Mouse (Mus musculus): ENCODE data around the gene Slc7a6os. TPM values are rescaled to one million over a fixed set of nuclear protein-coding genes. Genes with fewer than 3 reads are reported as not detected.

Slc7a6os gene
- polyA plus RNA-seq (2015; fragmentation: Nextera tagmentation; extraction: Ambion mirVana), result 33.4 and 36.0 TPM in 2 replicates

DNA sequence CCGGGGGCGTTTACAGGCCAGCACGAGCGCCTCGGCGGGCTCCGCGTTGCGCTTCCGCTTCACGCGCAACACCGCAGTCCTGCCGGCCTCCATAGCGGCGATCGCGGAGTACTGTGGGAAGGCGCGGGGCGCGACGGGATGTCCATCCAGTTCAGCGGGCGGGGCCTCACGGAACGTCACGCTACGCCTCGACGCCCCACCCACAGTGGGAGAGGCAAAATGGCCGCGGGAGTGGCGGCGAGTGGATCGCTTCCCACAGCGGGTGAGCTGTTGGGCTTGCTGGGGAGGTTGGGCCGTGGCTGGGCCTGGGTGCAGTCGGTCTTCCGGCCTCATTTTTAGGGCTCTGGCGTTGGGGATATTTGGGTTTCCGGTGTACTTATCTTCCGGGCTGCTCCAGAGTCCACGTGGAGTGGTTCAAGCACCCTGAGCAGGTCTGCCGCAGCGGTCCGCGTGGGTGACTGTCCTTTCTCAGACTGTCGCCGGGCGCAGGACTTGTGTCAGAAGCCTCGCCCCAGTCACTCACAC, at the start of gene Slc7a6os, which contains the start of gene Prmt7:
Gene Slc7a6os, minus strand, starts transcription at position 115 of the 525 bp plus-strand sequence.
Gene Prmt7, plus strand, starts transcription at position 116 of the 525 bp plus-strand sequence.
- Histone ChIP-seq H3K27me3 (no peaks in the 10 kb centered on the region), H3K4me2 (peak within 1 kb of the TSS; percentile 78), H3K9ac (peak within 1 kb of the TSS; percentile 97), H3K9me3 (no peaks in the 10 kb centered on the region), H3K27ac (peak within 1 kb of the TSS; percentile 94), H3K4me3 (peak within 1 kb of the TSS; percentile 89), H3K36me3 (peaks cover 32% of the 10 kb centered on the region), H3K4me1 (peaks cover 17% of the 10 kb centered on the region)
- WGBS, result under 1% methylated on average over 52 of the region's 52 CpGs
- ATAC-seq (ENCODE audit: borderline replicate concordance, extremely low read depth, low FRiP score, low TSS enrichment), result peak; percentile 99

GRCm38 (mm10) chr8:106259579-106260255, 49.0 kb upstream of the Slc7a6os start:
- H3K4me1 ChIP-seq, result no peaks in the 10 kb centered on the region
- H3K4me3 ChIP-seq, result no peak overlapping the region
- no peaks in the 10 kb centered on the region for H3K36me3 ChIP-seq
- WGBS, result 85% methylated on average over 10 of the region's 10 CpGs
- no peaks in the 10 kb centered on the region for H3K9me3 ChIP-seq
- no peak overlapping the region for H3K4me2 ChIP-seq
- no peak overlapping the region for H3K9ac ChIP-seq
- ATAC-seq (ENCODE audit: borderline replicate concordance, extremely low read depth, low FRiP score, low TSS enrichment), result no peak
- no peak overlapping the region for H3K27ac ChIP-seq
- H3K27me3 ChIP-seq, result no peaks in the 10 kb centered on the region

DNA sequence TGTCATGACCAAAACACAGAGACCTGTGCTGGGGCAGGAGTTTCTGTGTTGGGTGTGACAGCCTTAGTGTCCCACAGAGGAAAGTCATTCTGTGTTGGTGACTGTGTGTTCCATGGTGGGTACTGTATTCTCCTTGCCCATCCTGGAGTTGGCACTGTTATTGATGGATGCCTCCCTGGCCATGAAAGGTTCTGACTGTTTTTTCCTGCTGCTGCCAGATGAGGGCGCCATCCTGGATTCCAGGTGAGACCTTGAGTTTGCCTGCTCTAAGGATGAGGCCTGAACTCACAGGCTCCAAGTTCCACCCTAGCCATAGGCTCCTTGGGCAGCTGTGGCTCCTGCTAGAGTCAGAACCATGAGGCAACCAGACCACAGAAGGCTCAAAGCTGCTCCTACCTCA, 47.4 kb upstream of the Slc7a6os start:
- Histone ChIP-seq H3K4me1 (no peaks in the 10 kb centered on the region), H3K4me3 (no peak overlapping the region), H3K36me3 (peaks cover 3% of the 10 kb centered on the region; the same call in 1 of the 2 replicates), H3K9me3 (no peaks in the 10 kb centered on the region), H3K27ac (no peak overlapping the region), H3K4me2 (no peak overlapping the region), H3K27me3 (no peaks in the 10 kb centered on the region), H3K9ac (no peak overlapping the region)
- WGBS, result 38% methylated on average over 1 of the region's 1 CpGs
- no peak for ATAC-seq (ENCODE audit: borderline replicate concordance, extremely low read depth, low FRiP score, low TSS enrichment)

DNA sequence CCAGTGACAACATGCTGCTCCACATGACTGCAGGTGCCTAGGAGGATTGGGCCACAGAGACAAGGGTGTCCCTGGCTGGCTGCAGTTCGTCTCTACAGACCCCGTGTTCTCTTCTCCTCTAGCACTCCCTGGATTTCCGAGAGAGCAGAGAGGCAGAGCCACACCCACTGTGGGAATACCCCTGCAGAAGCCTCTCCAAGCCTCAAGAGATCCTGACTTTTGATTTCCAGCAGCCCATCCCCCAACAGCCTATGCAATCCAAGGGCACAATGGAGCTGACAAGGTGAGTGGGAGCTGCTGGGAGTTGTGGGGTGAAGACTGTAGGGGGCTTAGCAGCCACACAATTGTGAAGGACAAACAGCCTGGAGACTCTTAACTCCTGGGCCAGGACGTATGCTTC, 39.5 kb upstream of the Slc7a6os start:
- ATAC-seq (ENCODE audit: borderline replicate concordance, extremely low read depth, low FRiP score, low TSS enrichment), result no peak
- H3K9me3 ChIP-seq, result no peaks in the 10 kb centered on the region
- 57% methylated on average over 4 of the region's 4 CpGs for WGBS
- peaks cover 57% of the 10 kb centered on the region for H3K36me3 ChIP-seq
- H3K4me2 ChIP-seq, result no peak overlapping the region
- H3K4me3 ChIP-seq, result no peak overlapping the region
- no peaks in the 10 kb centered on the region for H3K27me3 ChIP-seq
- H3K9ac ChIP-seq, result no peak overlapping the region
- H3K4me1 ChIP-seq, result no peaks in the 10 kb centered on the region
- H3K27ac ChIP-seq, result no peak overlapping the region

GRCm38 (mm10) chr8:106237106-106237505, 26.4 kb upstream of the Slc7a6os start:
- Histone ChIP-seq H3K4me3 (no peak overlapping the region), H3K27me3 (no peaks in the 10 kb centered on the region), H3K9ac (no peak overlapping the region), H3K4me1 (no peaks in the 10 kb centered on the region), H3K4me2 (no peak overlapping the region), H3K36me3 (peaks cover 25% of the 10 kb centered on the region), H3K9me3 (no peaks in the 10 kb centered on the region), H3K27ac (no peak overlapping the region)
- ATAC-seq (ENCODE audit: borderline replicate concordance, extremely low read depth, low FRiP score, low TSS enrichment), result no peak
- WGBS, result 85% methylated on average over 5 of the region's 5 CpGs

DNA sequence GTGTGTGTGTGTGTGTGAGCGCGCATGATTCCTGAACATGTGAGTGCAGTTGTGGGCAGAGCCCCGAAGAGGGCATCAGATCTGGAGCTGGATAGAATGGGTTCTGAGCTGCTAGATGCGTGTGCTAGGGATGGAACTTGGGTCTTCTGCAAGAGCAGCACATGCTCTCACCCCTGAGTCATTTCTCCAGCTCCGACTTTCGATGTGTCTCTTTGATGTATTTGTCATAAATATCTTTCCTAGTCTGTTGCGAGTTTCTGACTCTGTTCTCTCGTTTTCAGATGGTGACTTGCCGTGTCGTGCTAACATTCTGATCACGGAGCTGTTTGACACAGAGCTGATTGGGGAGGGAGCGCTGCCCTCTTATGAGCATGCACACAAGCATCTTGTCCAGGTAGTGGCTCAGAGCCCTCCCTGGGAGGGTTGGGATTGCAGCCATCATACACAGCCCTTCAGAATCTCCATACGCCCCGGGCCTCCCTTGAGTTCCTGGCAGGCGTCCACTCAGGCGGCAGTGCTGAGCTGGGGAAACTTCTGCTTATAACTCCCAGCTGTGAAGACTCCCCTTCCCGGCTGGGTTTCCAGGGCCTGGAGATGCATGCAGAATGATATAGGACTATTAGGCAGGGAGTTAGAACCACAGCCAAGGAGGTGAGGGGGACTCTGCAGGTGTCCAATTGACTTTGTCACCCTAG, 24.0 kb upstream of the Slc7a6os start:
- H3K4me2 ChIP-seq, result no peak overlapping the region
- H3K27ac ChIP-seq, result no peak overlapping the region
- H3K9me3 ChIP-seq, result no peaks in the 10 kb centered on the region
- no peak overlapping the region for H3K9ac ChIP-seq
- WGBS, result 82% methylated on average over 17 of the region's 17 CpGs
- peaks cover 28% of the 10 kb centered on the region for H3K36me3 ChIP-seq
- no peak for ATAC-seq (ENCODE audit: borderline replicate concordance, extremely low read depth, low FRiP score, low TSS enrichment)
- H3K27me3 ChIP-seq, result no peaks in the 10 kb centered on the region
- no peaks in the 10 kb centered on the region for H3K4me1 ChIP-seq
- no peak overlapping the region for H3K4me3 ChIP-seq

- Histone ChIP-seq H3K36me3 (peaks cover 38% of the 10 kb centered on the region), H3K27me3 (no peaks in the 10 kb centered on the region), H3K27ac (no peak overlapping the region), H3K4me1 (no peaks in the 10 kb centered on the region), H3K9me3 (no peaks in the 10 kb centered on the region), H3K4me2 (no peak overlapping the region), H3K4me3 (no peak overlapping the region), H3K9ac (no peak overlapping the region)
- 64% methylated on average over 3 of the region's 3 CpGs for WGBS
- ATAC-seq (ENCODE audit: borderline replicate concordance, extremely low read depth, low FRiP score, low TSS enrichment), result no peak
Measured at GRCm38 (mm10) chr8:106232751-106233150, 22.0 kb upstream of the Slc7a6os start.

DNA sequence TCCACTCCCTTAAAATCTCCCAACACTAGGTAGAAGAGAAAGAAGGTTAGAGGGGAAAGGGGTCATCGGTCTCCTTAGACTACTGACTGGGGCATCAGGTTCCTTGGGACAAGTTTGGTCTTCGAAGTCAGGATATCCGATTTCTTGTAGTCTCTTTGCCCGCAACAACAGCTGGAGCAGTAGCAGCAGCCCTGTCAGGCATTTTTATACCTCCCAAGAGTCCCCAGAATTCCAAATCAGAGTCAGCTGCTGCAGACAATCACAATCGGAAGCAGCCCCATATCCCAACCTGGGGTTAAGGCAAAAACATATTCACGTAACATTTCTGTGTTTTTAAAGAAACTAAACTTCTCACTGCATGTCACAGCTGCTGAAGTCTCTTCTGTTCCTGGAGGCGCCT, 20.8 kb upstream of the Slc7a6os start:
- H3K4me2 ChIP-seq, result no peak overlapping the region
- H3K27me3 ChIP-seq, result no peaks in the 10 kb centered on the region
- no peaks in the 10 kb centered on the region for H3K4me1 ChIP-seq
- 90% methylated on average over 7 of the region's 7 CpGs for WGBS
- no peak overlapping the region for H3K4me3 ChIP-seq
- H3K9me3 ChIP-seq, result no peaks in the 10 kb centered on the region
- no peak for ATAC-seq (ENCODE audit: borderline replicate concordance, extremely low read depth, low FRiP score, low TSS enrichment)
- peaks cover 40% of the 10 kb centered on the region for H3K36me3 ChIP-seq
- no peak overlapping the region for H3K9ac ChIP-seq
- no peak overlapping the region for H3K27ac ChIP-seq

GRCm38 (mm10) chr8:106226589-106226988, 15.9 kb upstream of the Slc7a6os start:
- Histone ChIP-seq H3K27ac (no peak overlapping the region), H3K27me3 (no peaks in the 10 kb centered on the region), H3K4me3 (no peak overlapping the region), H3K4me2 (no peak overlapping the region), H3K9ac (no peak overlapping the region), H3K4me1 (no peaks in the 10 kb centered on the region), H3K9me3 (no peaks in the 10 kb centered on the region), H3K36me3 (peaks cover 53% of the 10 kb centered on the region)
- no peak for ATAC-seq (ENCODE audit: borderline replicate concordance, extremely low read depth, low FRiP score, low TSS enrichment)
- WGBS, result 40% methylated on average over 9 of the region's 9 CpGs

DNA sequence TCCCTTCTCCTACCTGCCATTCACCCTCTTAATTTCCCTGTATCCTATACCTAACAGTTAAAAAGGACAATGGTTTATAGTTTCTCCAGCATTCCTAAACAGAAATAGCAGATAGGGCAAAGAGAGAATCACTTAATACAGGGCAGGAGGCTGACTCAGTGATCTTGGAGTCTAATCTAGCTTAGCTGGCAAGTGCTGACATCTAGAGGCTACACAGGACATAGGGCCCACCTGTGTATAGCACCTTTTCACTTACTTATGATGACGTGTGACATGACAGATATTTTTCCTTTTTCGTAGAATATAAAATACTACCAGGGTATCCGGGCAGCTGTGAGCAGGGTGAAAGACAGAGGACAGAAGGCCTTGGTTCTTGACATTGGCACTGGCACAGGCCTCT, 8.9 kb upstream of the Slc7a6os start:
- no peak for ATAC-seq (ENCODE audit: borderline replicate concordance, extremely low read depth, low FRiP score, low TSS enrichment)
- H3K9me3 ChIP-seq, result no peaks in the 10 kb centered on the region
- H3K36me3 ChIP-seq, result peaks cover 64% of the 10 kb centered on the region
- no peak overlapping the region for H3K9ac ChIP-seq
- no peak overlapping the region for H3K4me3 ChIP-seq
- no peak overlapping the region for H3K27ac ChIP-seq
- 76% methylated on average over 3 of the region's 3 CpGs for WGBS
- H3K4me2 ChIP-seq, result no peak overlapping the region
- no peaks in the 10 kb centered on the region for H3K27me3 ChIP-seq
- no peaks in the 10 kb centered on the region for H3K4me1 ChIP-seq

DNA sequence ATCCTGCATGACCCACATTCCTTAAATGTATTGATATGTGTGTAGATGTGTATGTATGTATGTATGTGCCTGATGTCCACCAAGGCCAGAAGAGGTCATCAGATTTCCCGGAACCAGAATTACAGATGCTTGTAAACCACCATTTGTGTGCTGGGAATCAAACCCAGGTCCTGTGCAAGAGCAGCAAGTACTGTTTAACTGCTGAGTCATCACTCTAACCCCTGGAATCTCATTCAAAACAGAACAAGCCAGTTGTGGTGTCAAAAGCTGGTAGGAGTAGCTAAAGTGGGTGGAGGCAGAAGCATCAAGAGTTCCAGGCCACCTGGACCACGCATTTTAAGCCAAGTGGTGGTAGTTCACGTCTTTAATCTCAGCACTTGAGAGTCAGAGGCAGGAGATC, 3.2 kb upstream of the Slc7a6os start:
- Histone ChIP-seq H3K27ac (no peak overlapping the region), H3K27me3 (no peaks in the 10 kb centered on the region), H3K4me1 (peaks cover 17% of the 10 kb centered on the region), H3K36me3 (peaks cover 32% of the 10 kb centered on the region), H3K9me3 (no peaks in the 10 kb centered on the region), H3K4me2 (no peak overlapping the region), H3K4me3 (no peak overlapping the region), H3K9ac (no peak overlapping the region)
- ATAC-seq (ENCODE audit: borderline replicate concordance, extremely low read depth, low FRiP score, low TSS enrichment), result no peak
- 86% methylated on average over 3 of the region's 3 CpGs for WGBS

DNA sequence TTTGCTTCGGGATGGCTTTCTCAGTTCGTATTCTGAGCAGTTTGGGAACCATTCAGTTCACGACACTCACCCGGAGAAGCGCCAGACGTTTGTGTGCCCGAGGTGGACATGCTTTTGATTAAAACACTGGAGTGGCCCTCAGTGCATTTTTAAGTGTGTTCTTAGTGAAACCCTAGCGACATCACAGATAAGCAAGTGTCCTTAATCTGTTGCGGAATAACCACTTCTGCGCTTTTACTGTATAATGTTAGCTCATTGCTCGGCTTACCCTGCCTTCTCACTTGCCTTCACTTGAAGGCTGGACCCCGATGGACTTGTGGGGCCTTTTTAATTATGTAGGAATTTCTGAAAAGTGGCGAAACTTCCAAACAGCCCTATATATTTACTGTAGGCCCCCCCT, 686 bp upstream of the Slc7a6os start:
- no peak for ATAC-seq (ENCODE audit: borderline replicate concordance, extremely low read depth, low FRiP score, low TSS enrichment)
- H3K9me3 ChIP-seq, result no peaks in the 10 kb centered on the region
- H3K4me2 ChIP-seq, result peak overlapping the region; percentile 78
- H3K36me3 ChIP-seq, result peaks cover 32% of the 10 kb centered on the region
- H3K4me1 ChIP-seq, result peaks cover 17% of the 10 kb centered on the region
- no peaks in the 10 kb centered on the region for H3K27me3 ChIP-seq
- H3K27ac ChIP-seq, result peak overlapping the region; percentile 94
- H3K9ac ChIP-seq, result peak overlapping the region; percentile 97
- 3% methylated on average over 13 of the region's 13 CpGs for WGBS
- H3K4me3 ChIP-seq, result peak overlapping the region; percentile 89
